Mouse (Mus musculus) lung, postnatal 0 days (tissue): ENCODE results near the gene Wnt11. TPM values are rescaled to one million over a fixed set of nuclear protein-coding genes. Genes with fewer than 3 reads are reported as not detected.

Experiments used
- ATAC-seq: fragments of 200-750 bp; cut with Nextera tagmentation; 2 replicates; pipeline ENCODE4 v1.8.0; 2017; ENCODE audit warnings: moderate library complexity
- DNase-seq: peaks from one replicate; pipeline ENCODE4 v3.0.0-alpha.2; 2016; ENCODE audit warnings: low spot score
- H3K27ac ChIP-seq: fragments of 300-500 bp; sonication (generic); 2 replicates; pipeline ENCODE4 v1.5.1; 2014; ENCODE audit warnings: antibody characterized with exemption, mild to moderate bottlenecking, low read length, mixed read lengths
- H3K27me3 ChIP-seq: fragments of 300-500 bp; sonication (generic); replicated peaks from 2 replicates; pipeline ENCODE4 v1.6.1; 2014; ENCODE audit warnings: low read length, mixed read lengths; ENCODE audit not compliant: insufficient read depth
- H3K36me3 ChIP-seq: fragments of 300-500 bp; sonication (generic); 2 replicates; pipeline ENCODE4 v1.6.1; 2014; ENCODE audit warnings: low read length, mixed read lengths; ENCODE audit not compliant: insufficient read depth
- H3K4me1 ChIP-seq: fragments of 300-500 bp; sonication (generic); 2 replicates; pipeline ENCODE4 v1.6.1; 2014; ENCODE audit warnings: antibody characterized with exemption, low read depth, low read length, mixed read lengths; ENCODE audit not compliant: insufficient read depth
- H3K4me2 ChIP-seq: fragments of 300-500 bp; sonication (generic); replicated peaks from 2 replicates; pipeline ENCODE4 v1.6.1; 2014; ENCODE audit warnings: low read depth, mild to moderate bottlenecking, low read length, moderate library complexity, mixed read lengths
- H3K4me3 ChIP-seq: fragments of 300-500 bp; sonication (generic); 2 replicates; pipeline ENCODE4 v1.5.1; 2014; ENCODE audit warnings: low read depth, low read length
- H3K9ac ChIP-seq: fragments of 300-500 bp; sonication (generic); replicated peaks from 2 replicates; pipeline ENCODE4 v1.6.1; 2014; ENCODE audit warnings: low read depth, mild to moderate bottlenecking
- H3K9me3 ChIP-seq: fragments of 300-500 bp; sonication (generic); 2 replicates; pipeline ENCODE4 v1.6.1; 2016; ENCODE audit warnings: low read length, mixed read lengths
- CTCF ChIP-seq: IDR thresholded peaks from 2 replicates; pipeline ENCODE4 v1.5.1; 2016; ENCODE audit warnings: antibody characterized with exemption, mild to moderate bottlenecking
- EP300 ChIP-seq: IDR thresholded peaks from 2 replicates; pipeline ENCODE4 v1.6.1; 2016; ENCODE audit warnings: antibody characterized with exemption, mild to moderate bottlenecking, control low read depth
- WGBS: fragments of 180-500 bp; shearing (Covaris S2); extraction: QIAGEN DNeasy Blood & Tissue Kit; methylation state at CpG from one replicate; pipeline ENCODE4 v1.1.7; 2014; 5-methylcytosine and 5-hydroxymethylcytosine counted together
- polyA plus RNA-seq: library from polyadenylated mRNA; unstranded; fragments of >200 nt; fragmentation: Nextera tagmentation; extraction: Ambion mirVana; gene quantifications from 2 replicates; pipeline ENCODE4 v1.2.1, GENCODE M21; 2015

Wnt11 gene
- polyA plus RNA-seq, 1 experiment from 2014 or later: 10.5 TPM

DNA sequence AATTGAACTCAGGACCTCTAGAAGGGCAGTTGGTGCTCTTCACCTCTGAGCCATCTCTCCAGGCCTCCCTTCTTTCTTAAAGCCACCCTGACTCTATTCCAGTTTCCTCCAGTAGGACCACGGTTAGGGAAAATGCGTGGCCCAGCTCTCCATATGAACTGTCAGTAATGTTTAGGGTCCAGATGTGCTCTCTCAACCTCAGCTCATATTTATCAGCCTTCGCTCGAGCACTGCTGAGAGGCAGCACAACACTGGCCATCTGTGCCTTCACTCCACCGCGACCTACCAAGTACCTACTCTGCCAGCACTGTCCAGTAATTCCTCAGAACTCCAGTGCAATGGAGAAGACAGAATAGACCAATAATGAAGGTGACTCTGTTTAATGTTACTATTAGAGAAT is 12.0 kb upstream of the Wnt11 start:
- Histone ChIP-seq H3K27me3 (no peaks in the 10 kb centered on the region), H3K36me3 (no peaks in the 10 kb centered on the region), H3K27ac (no peak overlapping the region), H3K4me1 (no peaks in the 10 kb centered on the region), H3K4me3 (no peak overlapping the region), H3K4me2 (no peak overlapping the region), H3K9ac (no peak overlapping the region), H3K9me3 (no peaks in the 10 kb centered on the region)
- ATAC-seq (peak; percentile 76), DNase-seq (peak; percentile 69)
- WGBS: 53% methylated on average over 6 of the region's 6 CpGs
- TF ChIP-seq CTCF (peak; percentile 45), EP300 (no peak)

DNA sequence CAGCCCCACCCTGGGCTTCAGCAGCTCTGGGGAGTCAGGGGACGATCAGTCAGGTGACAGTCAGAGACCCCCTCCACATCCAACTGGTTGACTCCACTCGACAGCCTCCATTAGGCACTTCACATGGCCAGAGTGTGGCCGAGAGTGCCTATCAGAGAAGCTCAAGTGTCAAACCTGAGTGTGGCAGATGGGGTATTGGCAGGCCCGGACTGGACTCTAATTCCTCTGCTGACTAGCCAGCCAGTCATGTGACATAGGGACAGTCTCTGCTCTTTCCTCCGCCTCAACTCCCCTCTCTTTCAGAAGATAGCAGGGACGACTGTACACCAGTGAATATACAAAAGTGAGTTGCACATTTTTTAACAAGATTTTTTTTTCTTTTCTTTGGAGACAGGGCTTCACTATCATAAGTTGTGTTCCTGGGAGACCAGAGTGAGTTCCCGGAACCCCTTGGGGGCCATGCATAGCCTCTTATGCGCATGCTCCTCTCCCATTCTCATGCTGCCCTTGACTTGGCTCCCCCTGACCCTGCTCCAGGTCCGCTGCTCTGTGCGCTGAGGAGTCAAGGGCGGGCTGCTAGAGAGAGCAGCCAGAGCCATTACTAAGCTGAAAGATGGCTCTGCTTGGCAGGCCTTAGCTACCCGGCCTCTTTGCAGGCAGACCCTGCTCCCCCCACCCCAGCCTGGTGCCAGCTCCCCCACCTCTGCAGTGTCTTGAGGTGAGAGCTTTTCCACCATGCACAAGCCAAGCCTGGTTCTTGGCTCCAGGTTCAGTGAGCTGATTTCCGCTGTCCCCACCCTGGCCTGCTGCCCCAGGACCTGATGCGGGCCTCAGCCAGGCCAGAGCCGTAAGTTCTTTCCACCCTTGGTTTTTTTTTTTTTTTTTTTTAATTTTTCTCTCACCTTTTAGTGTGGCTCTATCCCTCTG is 10.8 kb upstream of the Wnt11 start:
- Histone ChIP-seq H3K9me3 (no peaks in the 10 kb centered on the region), H3K4me2 (no peak overlapping the region), H3K27me3 (no peaks in the 10 kb centered on the region), H3K4me3 (no peak overlapping the region), H3K9ac (no peak overlapping the region), H3K36me3 (no peaks in the 10 kb centered on the region), H3K4me1 (no peaks in the 10 kb centered on the region), H3K27ac (no peak overlapping the region)
- ATAC-seq (no peak), DNase-seq (no peak)
- 63% methylated on average over 15 of the region's 15 CpGs for WGBS
- no peak for TF ChIP-seq CTCF
- TF ChIP-seq EP300: no peak

DNA sequence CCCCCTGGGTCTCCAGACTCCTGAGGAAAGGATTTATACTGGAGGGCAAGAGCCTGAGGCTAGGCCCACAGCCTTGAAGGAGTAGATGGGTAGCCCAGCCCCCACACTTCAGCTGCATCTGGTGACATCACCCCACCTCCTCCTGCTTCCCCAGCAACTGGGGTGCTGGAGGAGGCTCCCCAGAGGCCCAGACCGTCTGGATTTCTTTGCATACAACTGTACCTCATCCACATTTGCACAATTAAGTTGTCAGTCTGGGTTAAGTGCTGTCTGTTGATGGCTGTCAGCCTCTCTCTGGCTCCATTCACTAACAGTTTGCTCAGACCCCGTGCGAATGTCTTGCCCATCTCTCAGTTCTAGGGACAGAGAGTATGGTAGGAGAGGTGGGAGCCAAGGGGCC is 6.9 kb upstream of the Wnt11 start:
- no peak overlapping the region for H3K27ac ChIP-seq
- no peak overlapping the region for H3K4me3 ChIP-seq
- ATAC-seq (no peak), DNase-seq (no peak)
- no peaks in the 10 kb centered on the region for H3K9me3 ChIP-seq
- no peak for TF ChIP-seq EP300
- TF ChIP-seq CTCF: no peak
- 57% methylated on average over 3 of the region's 3 CpGs for WGBS
- no peaks in the 10 kb centered on the region for H3K4me1 ChIP-seq
- H3K27me3 ChIP-seq: no peaks in the 10 kb centered on the region
- H3K36me3 ChIP-seq: no peaks in the 10 kb centered on the region
- H3K9ac ChIP-seq: no peak overlapping the region
- H3K4me2 ChIP-seq: no peak overlapping the region

DNA sequence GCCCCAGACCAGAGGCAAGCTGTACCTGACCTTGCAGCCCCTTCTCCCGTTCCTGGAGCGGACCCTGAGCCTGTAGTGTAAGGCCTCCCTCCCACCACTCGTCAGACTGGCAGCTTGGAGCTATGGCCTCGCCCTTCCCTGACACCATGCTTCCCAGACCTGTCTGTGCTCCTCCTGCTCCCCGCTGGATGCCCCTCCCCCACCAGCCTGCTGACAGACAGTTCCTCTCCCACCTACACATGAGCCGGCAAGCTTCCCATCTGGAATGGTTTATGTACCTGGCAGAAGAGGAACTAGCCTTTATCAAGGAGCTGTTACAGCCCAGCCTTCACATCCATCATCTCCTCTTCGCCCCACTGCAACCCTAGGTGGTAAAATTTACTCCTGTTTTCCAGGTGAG is 6.0 kb upstream of the Wnt11 start:
- Histone ChIP-seq H3K4me2 (no peak overlapping the region), H3K4me1 (no peaks in the 10 kb centered on the region), H3K9ac (no peak overlapping the region), H3K36me3 (no peaks in the 10 kb centered on the region), H3K27ac (no peak overlapping the region), H3K27me3 (no peaks in the 10 kb centered on the region), H3K4me3 (no peak overlapping the region), H3K9me3 (no peaks in the 10 kb centered on the region)
- DNase-seq (no peak), ATAC-seq (no peak)
- no peak for TF ChIP-seq EP300
- TF ChIP-seq CTCF: no peak
- 38% methylated on average over 7 of the region's 7 CpGs for WGBS

GRCm38 (mm10) chr7:98831290-98831689 is 3.6 kb upstream of the Wnt11 start:
- TF ChIP-seq EP300 (no peak), CTCF (no peak)
- H3K36me3 ChIP-seq: no peaks in the 10 kb centered on the region
- WGBS: 56% methylated on average over 6 of the region's 6 CpGs
- H3K4me2 ChIP-seq: no peak overlapping the region
- H3K27me3 ChIP-seq: no peaks in the 10 kb centered on the region
- DNase-seq (no peak), ATAC-seq (no peak)
- peaks cover 8% of the 10 kb centered on the region; the same call in 1 of the 2 replicates for H3K4me1 ChIP-seq
- H3K27ac ChIP-seq: no peak overlapping the region
- no peaks in the 10 kb centered on the region for H3K9me3 ChIP-seq
- no peak overlapping the region for H3K9ac ChIP-seq
- H3K4me3 ChIP-seq: no peak overlapping the region

GRCm38 (mm10) chr7:98835519-98836441 is 868 bp downstream of the Wnt11 start:
- 1% methylated on average over 37 of the region's 46 CpGs for WGBS
- Histone ChIP-seq H3K4me2 (peak overlapping the region; percentile 91), H3K4me3 (peak overlapping the region; percentile 50), H3K9ac (no peak overlapping the region; the same call in 1 of the 2 replicates), H3K9me3 (no peaks in the 10 kb centered on the region), H3K4me1 (peaks cover 18% of the 10 kb centered on the region), H3K27ac (no peak overlapping the region), H3K36me3 (no peaks in the 10 kb centered on the region), H3K27me3 (peaks cover 6% of the 10 kb centered on the region; the same call in 1 of the 2 replicates)
- TF ChIP-seq CTCF: no peak
- TF ChIP-seq EP300: no peak
- ATAC-seq (peak; percentile 10; the same call in 1 of the 2 replicates), DNase-seq (no peak)
